Mouse (Mus musculus) erythroblast, embryonic 14.5 days (primary cell): Measurements from ENCODE around the gene Plcb4. TPM values are rescaled to one million over a fixed set of nuclear protein-coding genes. Genes with fewer than 3 reads are reported as not detected.

Source experiments
- H3K27me3 ChIP-seq: 2 replicates; pipeline ENCODE4 v1.6.1; 2012; ENCODE audit warnings: inconsistent platforms; ENCODE audit not compliant: control insufficient read depth
- H3K36me3 ChIP-seq: 2 replicates; pipeline ENCODE4 v1.6.1; 2012; ENCODE audit warnings: mild to moderate bottlenecking, inconsistent platforms; ENCODE audit not compliant: control insufficient read depth
- H3K4me1 ChIP-seq: 2 replicates; pipeline ENCODE4 v1.6.1; 2012; ENCODE audit warnings: inconsistent platforms; ENCODE audit not compliant: control insufficient read depth
- H3K4me3 ChIP-seq: replicated peaks from 2 replicates; pipeline ENCODE3; 2012; ENCODE audit warnings: moderate library complexity, mild to moderate bottlenecking, inconsistent platforms
- H3K9me3 ChIP-seq: 2 replicates; pipeline ENCODE4 v1.6.1; 2012; ENCODE audit warnings: low read length, inconsistent platforms, mixed read lengths; ENCODE audit not compliant: control insufficient read depth
- GATA1 ChIP-seq: IDR thresholded peaks from 2 replicates; pipeline ENCODE4 v1.6.1; 2012; ENCODE audit warnings: low read length, inconsistent platforms, mixed read lengths
- TAL1 ChIP-seq: IDR thresholded peaks from 3 replicates; pipeline ENCODE4 v1.6.1; 2012; ENCODE audit warnings: low read length, inconsistent platforms, mixed read lengths
- polyA plus RNA-seq: library from polyadenylated mRNA; stranded (reverse); fragments of >175 nt; gene quantifications from 2 replicates; pipeline ENCODE4 v1.2.3, GENCODE M21; 2012

Gene Plcb4
- polyA plus RNA-seq, 1 experiment: not detected

DNA sequence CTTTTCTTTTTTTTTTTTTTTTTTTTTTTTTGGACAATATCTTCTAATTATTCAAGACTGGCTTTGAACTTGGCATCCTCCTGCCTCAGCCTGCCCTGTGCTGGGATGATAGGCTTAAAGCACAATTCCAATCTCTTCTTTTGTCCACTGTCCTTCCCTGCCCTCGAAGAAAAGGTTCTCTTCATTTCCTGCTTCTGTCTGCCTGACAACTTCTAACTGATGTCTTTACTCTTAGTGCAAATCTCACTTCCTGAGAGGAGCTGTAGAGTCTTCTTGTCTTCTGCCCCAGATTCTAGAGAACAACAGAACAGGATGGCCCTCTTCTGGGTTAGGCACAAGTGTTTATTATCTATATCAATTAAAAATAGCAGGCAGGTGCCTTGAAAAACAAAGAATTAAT is 80.1 kb downstream of the Plcb4 start:
- H3K4me1 ChIP-seq: no peaks in the 10 kb centered on the region
- TF ChIP-seq GATA1 (no peak), TAL1 (no peak)
- no peaks in the 10 kb centered on the region for H3K27me3 ChIP-seq
- H3K4me3 ChIP-seq: no peak overlapping the region
- no peaks in the 10 kb centered on the region for H3K9me3 ChIP-seq
- H3K36me3 ChIP-seq: no peaks in the 10 kb centered on the region

DNA sequence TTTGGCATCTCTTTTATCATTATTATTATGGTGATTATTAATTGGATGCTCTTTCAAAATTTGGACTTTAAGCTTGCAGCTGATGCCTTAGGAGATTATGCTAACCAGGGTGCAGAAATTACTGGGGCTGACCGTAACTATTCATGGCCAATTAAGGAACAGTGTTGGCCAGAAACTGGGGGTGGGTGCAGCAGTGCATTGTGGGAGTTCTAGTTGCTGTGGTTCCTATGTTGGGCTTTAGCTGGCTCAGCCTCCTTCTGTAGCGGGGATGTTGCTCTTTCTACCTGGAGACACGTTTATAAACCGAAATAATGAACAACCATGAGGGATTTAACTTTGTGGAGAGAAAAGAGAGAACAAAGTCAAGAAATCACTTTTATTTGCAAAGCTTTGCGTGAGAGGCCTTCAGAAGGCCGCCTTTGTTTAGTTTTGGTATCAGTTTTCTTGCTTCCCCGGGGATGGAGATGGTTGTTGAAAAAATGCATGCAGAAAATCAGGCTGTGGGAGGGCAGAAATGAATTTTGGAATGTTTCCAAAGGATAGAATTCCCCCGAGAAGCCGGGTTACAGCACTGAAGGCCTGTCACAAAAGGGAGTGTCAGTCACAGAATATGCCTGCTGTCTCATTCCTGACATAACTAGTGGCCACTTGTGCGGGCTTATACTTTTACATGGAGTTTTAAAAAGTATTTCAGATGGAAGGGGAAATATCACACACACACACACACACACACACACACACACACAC is 84.3 kb downstream of the Plcb4 start:
- no peak overlapping the region for H3K4me3 ChIP-seq
- no peaks in the 10 kb centered on the region for H3K27me3 ChIP-seq
- TF ChIP-seq GATA1 (no peak), TAL1 (no peak)
- no peaks in the 10 kb centered on the region for H3K9me3 ChIP-seq
- no peaks in the 10 kb centered on the region for H3K36me3 ChIP-seq
- H3K4me1 ChIP-seq: no peaks in the 10 kb centered on the region

DNA sequence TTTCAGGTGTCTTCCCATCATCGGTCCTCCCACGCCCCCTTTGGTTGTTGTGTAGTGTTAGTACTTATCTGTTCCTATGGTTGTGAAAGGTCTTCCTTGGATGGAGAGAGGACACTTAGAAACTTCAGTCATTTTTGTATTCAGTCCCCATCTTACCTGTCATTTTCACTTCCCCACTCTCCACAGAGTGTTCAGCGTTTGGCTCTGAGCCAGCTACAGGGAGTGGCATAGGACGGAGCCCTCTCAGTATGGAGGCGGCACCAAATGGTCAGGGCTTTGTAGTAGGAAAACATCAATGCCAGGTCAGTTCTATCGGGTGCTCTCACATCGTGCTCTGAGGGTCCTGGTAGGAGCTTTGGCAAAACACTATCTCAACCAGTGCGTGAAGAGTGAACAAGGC is 85.9 kb downstream of the Plcb4 start:
- Histone ChIP-seq H3K36me3 (no peaks in the 10 kb centered on the region), H3K27me3 (no peaks in the 10 kb centered on the region), H3K9me3 (no peaks in the 10 kb centered on the region), H3K4me1 (no peaks in the 10 kb centered on the region), H3K4me3 (no peak overlapping the region)
- TF ChIP-seq GATA1: no peak
- TF ChIP-seq TAL1: no peak

DNA sequence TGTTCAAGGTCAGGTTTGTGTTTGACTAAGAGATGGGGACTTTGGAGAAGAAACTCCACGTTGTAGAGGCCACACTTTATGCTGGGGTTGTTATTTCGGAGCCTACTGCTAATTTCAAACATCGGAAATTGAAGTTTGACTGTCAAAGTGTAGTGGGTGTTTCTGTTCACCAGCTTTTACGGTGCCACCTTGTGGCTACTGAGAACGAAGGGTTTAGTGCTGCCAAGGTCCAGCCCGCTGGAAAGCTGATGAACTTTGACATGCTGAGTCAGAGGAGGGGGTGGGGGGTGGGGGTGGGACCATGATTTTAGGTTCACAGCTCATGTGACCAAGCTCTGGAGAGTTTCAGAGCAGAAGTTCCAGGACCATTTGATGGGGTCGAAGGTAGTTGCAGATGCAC is 86.3 kb downstream of the Plcb4 start:
- H3K9me3 ChIP-seq: no peaks in the 10 kb centered on the region
- no peaks in the 10 kb centered on the region for H3K27me3 ChIP-seq
- H3K36me3 ChIP-seq: no peaks in the 10 kb centered on the region
- H3K4me3 ChIP-seq: no peak overlapping the region
- no peaks in the 10 kb centered on the region for H3K4me1 ChIP-seq
- TF ChIP-seq TAL1 (no peak), GATA1 (no peak)

DNA sequence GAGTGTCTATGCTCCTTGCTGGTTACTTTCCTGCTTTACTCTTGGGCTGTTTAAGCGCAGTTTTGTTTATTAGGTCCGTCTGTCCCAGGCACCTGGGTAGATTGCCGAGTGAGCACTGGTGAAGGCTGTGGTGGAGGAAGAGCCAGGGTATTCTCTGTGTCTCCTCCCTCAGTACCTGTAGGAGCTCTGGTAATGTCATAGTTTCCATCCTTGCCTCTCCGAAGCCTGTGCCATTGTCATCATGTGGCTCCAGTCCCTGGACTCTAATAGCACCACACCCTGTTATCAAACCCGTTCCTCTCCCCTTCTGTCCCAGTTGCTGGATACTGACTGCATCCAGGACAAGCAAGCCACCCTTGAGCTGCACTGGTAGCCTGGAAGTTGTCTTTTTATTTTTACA is 89.6 kb downstream of the Plcb4 start:
- H3K36me3 ChIP-seq: no peaks in the 10 kb centered on the region
- no peaks in the 10 kb centered on the region for H3K27me3 ChIP-seq
- TF ChIP-seq GATA1: no peak
- TF ChIP-seq TAL1: no peak
- no peak overlapping the region for H3K4me3 ChIP-seq
- H3K4me1 ChIP-seq: no peaks in the 10 kb centered on the region
- no peaks in the 10 kb centered on the region for H3K9me3 ChIP-seq

DNA sequence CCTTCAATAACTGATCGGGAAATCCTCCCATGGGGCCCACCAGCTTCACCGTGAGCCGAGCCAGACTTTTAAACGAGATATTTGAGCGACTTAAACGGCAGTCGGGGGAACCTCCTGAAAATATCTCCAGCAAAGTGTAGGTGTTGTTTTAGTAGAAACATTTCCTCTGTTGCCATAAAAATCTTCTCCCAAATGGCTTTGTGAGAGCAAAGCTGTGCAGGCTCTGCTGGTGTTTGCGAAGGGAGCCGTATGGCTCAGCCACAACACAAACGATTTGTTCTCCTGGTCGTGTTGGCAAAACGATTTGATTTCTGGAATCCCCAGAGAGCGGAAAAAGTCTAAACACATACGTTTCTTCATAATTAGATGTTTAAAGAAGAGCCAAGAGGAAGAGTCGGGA is 90.8 kb downstream of the Plcb4 start:
- Histone ChIP-seq H3K27me3 (no peaks in the 10 kb centered on the region), H3K9me3 (no peaks in the 10 kb centered on the region), H3K36me3 (no peaks in the 10 kb centered on the region), H3K4me3 (no peak overlapping the region), H3K4me1 (no peaks in the 10 kb centered on the region)
- TF ChIP-seq TAL1 (no peak), GATA1 (no peak)

DNA sequence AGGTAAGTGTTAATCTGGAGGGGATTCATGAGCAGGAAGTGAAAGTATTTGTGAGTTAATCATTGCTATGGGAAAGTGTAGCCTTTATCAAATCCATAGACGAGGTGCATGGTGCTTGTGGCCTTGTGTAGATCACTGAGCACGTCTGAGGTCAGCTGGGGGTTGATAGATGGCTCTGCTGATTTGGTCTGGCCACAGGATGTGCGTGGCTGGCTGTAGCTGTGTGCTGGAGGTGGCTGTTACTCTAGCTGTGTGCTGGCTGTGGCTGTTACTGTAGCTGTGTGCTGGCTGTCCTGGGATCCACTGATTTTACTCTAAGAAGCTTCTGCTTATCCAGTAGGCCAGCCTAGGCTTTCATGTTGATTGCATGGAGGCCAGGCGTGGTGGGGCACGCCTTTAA is 91.9 kb downstream of the Plcb4 start:
- H3K36me3 ChIP-seq: no peaks in the 10 kb centered on the region
- no peaks in the 10 kb centered on the region for H3K27me3 ChIP-seq
- no peak overlapping the region for H3K4me3 ChIP-seq
- H3K4me1 ChIP-seq: no peaks in the 10 kb centered on the region
- TF ChIP-seq GATA1: no peak
- no peak for TF ChIP-seq TAL1
- no peaks in the 10 kb centered on the region for H3K9me3 ChIP-seq

DNA sequence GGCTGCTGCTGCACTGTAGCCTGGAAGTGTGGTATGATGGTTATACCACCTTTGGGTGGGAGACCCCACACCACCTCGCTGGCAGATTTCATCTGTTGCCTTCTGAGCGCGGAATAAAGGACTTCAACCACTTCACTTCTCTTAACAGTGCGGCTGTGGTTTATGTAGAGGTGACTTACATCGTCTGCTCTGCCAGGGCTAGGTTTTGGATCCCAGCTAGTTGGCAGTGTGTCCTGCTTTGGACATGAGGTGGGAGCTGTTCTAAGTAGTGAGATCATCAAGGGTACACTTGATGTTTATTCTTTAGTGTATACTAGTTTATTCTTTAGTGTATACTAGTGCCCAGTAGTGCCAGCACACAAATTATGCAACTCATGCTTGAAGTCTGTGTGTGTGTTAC is 97.0 kb downstream of the Plcb4 start:
- Histone ChIP-seq H3K27me3 (no peaks in the 10 kb centered on the region), H3K9me3 (no peaks in the 10 kb centered on the region), H3K4me3 (no peak overlapping the region), H3K36me3 (no peaks in the 10 kb centered on the region), H3K4me1 (no peaks in the 10 kb centered on the region)
- TF ChIP-seq GATA1 (no peak), TAL1 (no peak)

DNA sequence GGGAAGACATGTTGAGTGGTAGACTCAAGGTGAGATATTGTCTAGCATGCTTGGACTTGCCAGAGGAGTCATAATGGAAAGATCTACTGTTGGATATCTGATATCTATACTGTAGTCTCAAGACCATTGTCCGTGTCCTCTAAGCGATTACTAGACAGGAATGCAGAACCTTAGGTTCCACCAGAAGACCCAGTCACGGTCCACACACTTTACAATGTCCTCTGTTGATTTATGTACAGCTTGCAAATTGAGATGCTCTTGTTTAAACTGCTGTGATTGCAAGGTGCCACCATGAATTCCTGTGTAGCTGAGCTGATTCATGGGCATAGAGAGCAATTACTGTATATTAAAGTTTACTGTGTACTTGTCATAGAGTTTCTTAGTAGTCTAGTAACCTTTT is 98.7 kb downstream of the Plcb4 start:
- H3K9me3 ChIP-seq: no peaks in the 10 kb centered on the region
- TF ChIP-seq TAL1 (no peak), GATA1 (no peak)

DNA sequence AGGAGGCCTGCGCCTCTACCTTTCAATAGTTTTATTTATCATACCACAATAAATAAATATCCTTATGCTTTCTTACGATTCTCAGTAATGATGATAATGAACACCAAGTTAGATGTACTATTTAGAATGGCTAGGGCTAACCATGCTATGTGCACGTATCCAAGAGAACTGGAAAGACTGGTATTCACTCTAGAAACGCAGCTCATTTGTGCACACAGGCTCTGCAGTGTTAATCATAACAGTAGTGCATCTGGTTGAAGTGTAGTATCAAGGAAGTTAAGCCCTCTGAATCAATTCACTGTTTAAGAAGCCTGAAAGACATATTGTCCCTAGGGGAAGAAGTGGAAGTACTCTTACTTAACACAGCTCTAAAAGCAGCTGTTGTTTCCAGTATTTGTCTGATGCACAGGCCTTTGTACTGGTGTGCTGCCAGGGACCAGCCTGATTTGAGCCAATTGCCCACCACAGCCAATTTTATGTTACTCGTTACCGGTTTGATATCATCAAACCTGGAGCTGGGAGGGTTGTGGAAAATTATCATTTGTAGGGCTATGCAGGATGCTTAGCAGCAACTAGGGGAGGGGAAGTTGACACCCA is 100.8 kb downstream of the Plcb4 start:
- TF ChIP-seq GATA1: no peak
- no peak for TF ChIP-seq TAL1
- H3K36me3 ChIP-seq: no peaks in the 10 kb centered on the region
- no peaks in the 10 kb centered on the region for H3K27me3 ChIP-seq
- H3K4me1 ChIP-seq: no peaks in the 10 kb centered on the region
- H3K9me3 ChIP-seq: no peaks in the 10 kb centered on the region
- H3K4me3 ChIP-seq: no peak overlapping the region

More for the DNA sequence above, 98.7 kb downstream of the Plcb4 start:
- Histone ChIP-seq H3K27me3 (no peaks in the 10 kb centered on the region), H3K4me1 (no peaks in the 10 kb centered on the region), H3K36me3 (no peaks in the 10 kb centered on the region), H3K4me3 (no peak overlapping the region)
